Mouse (Mus musculus): Measurements from ENCODE around the gene Grk1. TPM values are rescaled to one million over a fixed set of nuclear protein-coding genes. Genes with fewer than 3 reads are reported as not detected.
A peak's percentile ranks its signal among the peaks of the same experiment; 100 is the strongest.

Gene Grk1
- polyA plus RNA-seq, 1 experiment from 2014 or later, result 0.03 TPM

DNA sequence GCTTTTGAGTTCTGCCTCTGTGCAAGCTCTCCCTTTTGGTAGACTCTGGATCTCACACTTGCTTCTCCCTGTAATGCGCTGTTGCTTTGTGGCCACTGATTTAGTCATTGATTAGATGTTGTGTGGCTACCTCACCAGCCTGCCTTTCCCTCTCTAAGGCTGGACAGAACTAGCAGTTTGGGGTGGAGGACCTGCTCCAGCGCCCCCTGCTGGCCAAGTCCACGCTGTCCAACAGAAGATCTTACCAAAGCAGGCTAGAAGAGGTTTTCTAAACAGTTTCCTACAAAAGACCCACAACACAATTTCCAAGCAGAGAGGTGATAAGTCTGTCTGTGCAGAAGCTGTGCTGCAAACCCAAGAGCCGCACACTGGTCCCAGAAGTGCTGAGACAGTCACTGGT, 57.0 kb downstream of the Grk1 start:
- Histone ChIP-seq H3K4me1 (no peaks in the 10 kb centered on the region), H3K4me2 (no peak overlapping the region), H3K27ac (no peak overlapping the region), H3K9ac (no peak overlapping the region), H3K9me3 (no peaks in the 10 kb centered on the region), H3K27me3 (no peaks in the 10 kb centered on the region), H3K36me3 (replicated peaks) (no peaks in the 10 kb centered on the region), H3K4me3 (replicated peaks) (no peak overlapping the region)
- 41% methylated on average over 4 of the region's 4 CpGs for whole genome bisulfite sequencing
- 0 out of 2 replicates have a peak, but pooled peaks have one; percentile 41 for ATAC-seq (ENCODE audit: low FRiP score)

DNA sequence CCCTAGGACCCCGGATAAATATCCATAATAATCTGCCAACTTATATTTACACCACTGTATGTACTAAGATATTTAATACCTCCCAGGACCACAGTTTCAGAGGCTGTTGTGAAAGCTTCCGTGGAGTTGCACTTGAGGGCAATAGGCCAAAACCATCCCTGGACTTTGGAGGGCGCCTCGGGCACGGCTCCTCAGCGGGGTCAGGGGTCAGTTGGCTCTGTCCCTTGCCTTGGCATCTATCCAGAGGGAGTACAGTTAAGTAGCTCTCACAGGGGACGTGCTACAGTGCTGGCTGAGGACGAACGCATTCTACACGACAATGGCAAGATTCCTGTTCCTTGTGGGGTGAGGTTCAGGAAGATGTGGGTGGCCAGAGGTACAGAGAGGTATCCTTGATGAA, 57.5 kb downstream of the Grk1 start:
- Histone ChIP-seq H3K4me3 (replicated peaks) (no peak overlapping the region), H3K36me3 (replicated peaks) (no peaks in the 10 kb centered on the region), H3K9me3 (no peaks in the 10 kb centered on the region), H3K4me1 (no peaks in the 10 kb centered on the region), H3K27me3 (no peaks in the 10 kb centered on the region), H3K27ac (no peak overlapping the region), H3K9ac (no peak overlapping the region), H3K4me2 (no peak overlapping the region)
- no peak for ATAC-seq (ENCODE audit: low FRiP score)
- WGBS, result 85% methylated on average over 10 of the region's 10 CpGs

DNA sequence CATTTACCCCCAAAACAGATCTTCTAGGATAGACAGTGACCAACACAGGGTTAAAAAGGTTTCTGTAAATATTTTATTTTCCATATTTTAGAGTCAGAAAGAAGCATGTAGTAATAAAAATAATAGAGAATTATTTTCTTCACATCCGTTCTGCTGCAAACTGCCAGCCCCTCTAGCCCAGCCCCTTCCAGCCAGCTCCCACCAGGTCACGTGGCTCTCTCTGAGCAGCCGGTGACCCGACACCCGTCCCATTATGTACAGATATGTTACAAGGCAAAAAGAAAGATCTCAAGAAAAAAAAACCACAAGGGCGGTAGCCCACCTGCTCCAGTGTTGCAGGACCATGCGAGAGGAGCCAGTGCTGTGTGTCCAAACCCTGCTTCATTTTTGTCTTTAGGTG, 60.4 kb downstream of the Grk1 start:
- Histone ChIP-seq H3K9me3 (no peaks in the 10 kb centered on the region), H3K4me1 (no peaks in the 10 kb centered on the region), H3K36me3 (replicated peaks) (no peaks in the 10 kb centered on the region), H3K4me3 (replicated peaks) (no peak overlapping the region), H3K4me2 (no peak overlapping the region), H3K9ac (no peak overlapping the region), H3K27ac (no peak overlapping the region), H3K27me3 (no peaks in the 10 kb centered on the region)
- no peak for ATAC-seq (ENCODE audit: low FRiP score)
- WGBS, result 69% methylated on average over 7 of the region's 7 CpGs

DNA sequence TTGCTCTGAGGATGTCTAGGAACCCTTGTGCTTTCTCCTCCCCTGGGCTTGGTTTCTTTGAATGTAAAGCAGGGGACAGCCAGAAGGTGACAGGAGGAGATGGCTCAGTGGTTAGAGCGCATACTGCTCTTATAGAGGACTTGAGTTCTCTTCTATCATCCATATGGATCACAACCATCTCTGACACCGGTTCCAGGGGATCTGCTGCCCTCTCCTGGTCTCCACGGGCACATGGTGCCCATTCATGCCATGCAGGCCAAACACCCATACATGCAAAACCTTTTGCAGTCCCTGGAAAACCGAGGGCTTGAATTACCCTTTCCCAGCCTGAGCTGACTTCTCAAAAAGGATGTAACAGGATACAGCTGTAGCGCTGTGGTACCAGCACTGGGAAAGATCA, 62.1 kb downstream of the Grk1 start:
- no peak overlapping the region for H3K9ac ChIP-seq
- H3K36me3 ChIP-seq (replicated peaks), result no peaks in the 10 kb centered on the region
- H3K27me3 ChIP-seq, result no peaks in the 10 kb centered on the region
- H3K9me3 ChIP-seq, result no peaks in the 10 kb centered on the region
- H3K27ac ChIP-seq, result no peak overlapping the region
- no peak overlapping the region for H3K4me3 ChIP-seq (replicated peaks)
- no peaks in the 10 kb centered on the region for H3K4me1 ChIP-seq
- no peak for ATAC-seq (ENCODE audit: low FRiP score)
- H3K4me2 ChIP-seq, result no peak overlapping the region
- 76% methylated on average over 5 of the region's 5 CpGs for WGBS

DNA sequence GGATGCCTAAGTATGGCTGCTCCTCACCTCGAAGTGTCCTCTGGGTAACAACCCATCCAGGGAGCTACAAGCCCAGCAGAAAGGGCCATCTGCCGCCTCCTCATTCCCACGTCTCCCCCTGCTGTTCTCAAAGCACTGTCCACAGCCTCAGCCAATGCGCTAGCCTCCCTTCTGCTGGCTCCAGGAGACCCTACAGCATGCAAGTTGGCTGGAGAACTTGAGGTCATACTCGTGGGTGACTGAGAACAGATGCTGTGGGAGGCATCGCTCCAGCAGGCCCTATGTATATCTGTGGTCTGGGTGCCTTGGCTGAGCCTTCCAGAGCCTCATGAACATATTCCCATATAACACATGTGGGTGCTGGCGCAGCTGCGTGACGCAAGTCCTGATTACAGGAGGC, 63.9 kb downstream of the Grk1 start:
- Histone ChIP-seq H3K27ac (no peak overlapping the region), H3K4me2 (no peak overlapping the region), H3K36me3 (replicated peaks) (no peaks in the 10 kb centered on the region), H3K4me1 (no peaks in the 10 kb centered on the region), H3K9me3 (no peaks in the 10 kb centered on the region), H3K27me3 (no peaks in the 10 kb centered on the region), H3K9ac (no peak overlapping the region), H3K4me3 (replicated peaks) (no peak overlapping the region)
- no peak for ATAC-seq (ENCODE audit: low FRiP score)
- WGBS, result 88% methylated on average over 9 of the region's 9 CpGs

DNA sequence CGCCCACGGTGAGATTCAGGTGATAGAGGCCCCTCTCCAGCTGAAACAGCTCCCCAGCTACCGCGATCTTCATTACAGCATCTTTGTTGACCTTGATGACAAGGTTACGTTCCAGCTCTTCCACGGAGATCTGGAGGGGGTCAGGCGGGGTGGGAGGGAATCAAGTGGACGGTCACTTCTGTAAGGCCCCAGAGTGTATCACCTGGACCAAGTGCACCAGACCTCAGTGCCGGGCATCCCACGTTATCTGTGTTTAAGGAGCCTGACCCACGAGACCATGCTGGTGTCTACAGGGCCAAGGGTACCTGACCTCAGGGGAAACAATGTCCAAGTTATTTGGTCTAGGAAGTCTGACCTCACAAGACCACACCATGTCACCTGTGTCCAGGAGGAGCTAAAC, 66.6 kb downstream of the Grk1 start:
- Histone ChIP-seq H3K4me2 (no peak overlapping the region), H3K4me3 (replicated peaks) (no peak overlapping the region), H3K27me3 (no peaks in the 10 kb centered on the region), H3K9me3 (no peaks in the 10 kb centered on the region), H3K27ac (no peak overlapping the region), H3K36me3 (replicated peaks) (no peaks in the 10 kb centered on the region), H3K9ac (no peak overlapping the region), H3K4me1 (no peaks in the 10 kb centered on the region)
- no peak for ATAC-seq (ENCODE audit: low FRiP score)
- 93% methylated on average over 11 of the region's 11 CpGs for WGBS

Other genes starting within 250 kb of the Grk1 start
- gene Lamp1, start 245.9 kb upstream of the Grk1 start, polyA plus RNA-seq (2016; fragmentation: Nextera tagmentation; extraction: Ambion mirVana), result 207 and 213 TPM in 2 replicates
- 19.3 and 19.9 TPM in 2 replicates for gene Grtp1, start 204.5 kb upstream of the Grk1 start, polyA plus RNA-seq (2016; fragmentation: Nextera tagmentation; extraction: Ambion mirVana)
- 0.13 TPM in 1 of 2 replicates, not detected in the other for gene Adprhl1, start 150.9 kb upstream of the Grk1 start, polyA plus RNA-seq (2016; fragmentation: Nextera tagmentation; extraction: Ambion mirVana)
- 32.4 and 33.1 TPM in 2 replicates for gene Dcun1d2, start 117.0 kb upstream of the Grk1 start, polyA plus RNA-seq (2016; fragmentation: Nextera tagmentation; extraction: Ambion mirVana)
- 38.8 and 45.8 TPM in 2 replicates for gene Tmco3, start 116.9 kb upstream of the Grk1 start, polyA plus RNA-seq (2016; fragmentation: Nextera tagmentation; extraction: Ambion mirVana)
- 200 and 203 TPM in 2 replicates for gene Tfdp1, start 66.3 kb upstream of the Grk1 start, polyA plus RNA-seq (2016; fragmentation: Nextera tagmentation; extraction: Ambion mirVana)
- gene Atp4b, start 8.3 kb upstream of the Grk1 start, polyA plus RNA-seq (2016; fragmentation: Nextera tagmentation; extraction: Ambion mirVana), result not detected in 2 replicates
- gene Tmem255b, start 30.1 kb downstream of the Grk1 start, polyA plus RNA-seq (2016; fragmentation: Nextera tagmentation; extraction: Ambion mirVana), result 0.27 TPM in 1 of 2 replicates, not detected in the other
- 10.0 and 13.9 TPM in 2 replicates for gene Gas6, start 89.4 kb downstream of the Grk1 start, polyA plus RNA-seq (2016; fragmentation: Nextera tagmentation; extraction: Ambion mirVana)
- gene 1700029H14Rik, start 157.4 kb downstream of the Grk1 start, polyA plus RNA-seq (2016; fragmentation: Nextera tagmentation; extraction: Ambion mirVana), result not detected in 2 replicates

Measured in forebrain, embryonic 12.5 days (tissue).